8 mouse cellular contexts compared by ENCODE assay signal in the genomic region with DNA sequence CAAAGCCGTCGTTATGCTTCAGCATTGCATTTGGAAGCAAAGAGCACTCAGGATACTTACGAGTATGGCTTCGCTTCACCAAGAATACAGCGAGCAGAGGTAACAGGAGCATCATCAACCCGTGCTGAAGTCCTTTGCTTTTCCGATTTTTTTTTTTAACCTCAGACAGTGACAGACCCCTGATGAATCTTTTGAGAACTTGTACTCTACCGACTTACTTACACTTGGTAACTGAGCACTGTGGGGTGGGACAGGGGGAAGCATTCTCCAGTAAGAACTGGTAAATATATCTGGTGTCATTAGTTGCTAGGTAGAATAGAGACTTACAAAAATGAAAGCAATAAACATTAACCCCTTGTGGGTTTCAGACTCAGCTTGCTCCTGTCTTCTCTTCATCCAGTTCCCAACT. TPM values are rescaled to one million over a fixed set of nuclear protein-coding genes. Genes with fewer than 3 reads are reported as not detected.
DNase-seq lines count a peak whose midpoint lies in the region; ATAC-seq and TF ChIP-seq lines count a peak whose summit lies in the region.

Gene Mr1 (minus strand): TSS at position 243 of the 409 bp plus-strand sequence.

- no peaks in the 10 kb centered on the region for H3K4me1 ChIP-seq in forebrain, embryonic 11.5 days (replicated peaks; ENCODE audit: control insufficient read depth, insufficient read depth, low read length)
- no peaks in the 10 kb centered on the region for H3K4me1 ChIP-seq in forebrain, embryonic 10.5 days
- H3K4me1 ChIP-seq in spleen, adult 2 months (ENCODE audit: control insufficient read depth, insufficient read depth, insufficient read length): peaks cover 2% of the 10 kb centered on the region; the same call in 1 of the 2 replicates

- no peak within 1 kb of the TSS for H3K4me3 ChIP-seq in forebrain, embryonic 11.5 days (ENCODE audit: low read depth, low read length)
- H3K4me3 ChIP-seq in forebrain, embryonic 10.5 days: no peak within 1 kb of the TSS; the same call in 1 of the 2 replicates
- peak within 1 kb of the TSS; percentile 62 for H3K4me3 ChIP-seq in spleen, adult 2 months (ENCODE audit: extremely low read depth, insufficient read depth, insufficient read length)

- no peak for TF ChIP-seq POLR2A in spleen, adult 2 months (IDR thresholded peaks at IDR 0.05; ENCODE audit: low read depth, low read length)

- no peak within 1 kb of the TSS for H3K27ac ChIP-seq in forebrain, embryonic 11.5 days (ENCODE audit: low read depth, low read length)
- no peak within 1 kb of the TSS for H3K27ac ChIP-seq in forebrain, embryonic 10.5 days
- H3K27ac ChIP-seq in spleen, adult 2 months (ENCODE audit: insufficient read depth, low read length): peak within 1 kb of the TSS; percentile 58

- WGBS in forebrain, embryonic 11.5 days: 55% methylated on average over 8 of the region's 8 CpGs
- 61% methylated on average over 8 of the region's 8 CpGs for WGBS in forebrain, embryonic 10.5 days
- WGBS in spleen, adult 2 months: 1% methylated on average over 8 of the region's 8 CpGs

- H3K36me3 ChIP-seq in forebrain, embryonic 11.5 days (ENCODE audit: control insufficient read depth, insufficient read depth, low read length): no peaks in the 10 kb centered on the region
- H3K36me3 ChIP-seq in forebrain, embryonic 10.5 days (replicated peaks): no peaks in the 10 kb centered on the region
- no peaks in the 10 kb centered on the region for H3K36me3 ChIP-seq in spleen, adult 2 months (ENCODE audit: control insufficient read depth, insufficient read depth, low read length)

- no peak for TF ChIP-seq CTCF in spleen, adult 2 months (IDR thresholded peaks at IDR 0.05; ENCODE audit: extremely low read depth, insufficient read depth, insufficient read length, insufficient replicate concordance)

- ATAC-seq in forebrain, embryonic 11.5 days (replicated peaks; ENCODE audit: low FRiP score): 0 out of 2 replicates have a peak, but pooled peaks have one; percentile 56
- ATAC-seq in common myeloid progenitor, adult 5-6 weeks (replicated peaks; ENCODE audit: low read depth, poor library complexity, severe bottlenecking): peak; percentile 87

- no peaks in the 10 kb centered on the region for H3K27me3 ChIP-seq in forebrain, embryonic 11.5 days (ENCODE audit: control insufficient read depth, insufficient read depth, low read length)
- H3K27me3 ChIP-seq in forebrain, embryonic 10.5 days (ENCODE audit: poor library complexity, severe bottlenecking): no peaks in the 10 kb centered on the region
- H3K27me3 ChIP-seq in spleen, adult 2 months (ENCODE audit: control insufficient read depth, insufficient read depth, low read length): no peaks in the 10 kb centered on the region

- no peak for DNase-seq in forebrain, embryonic 11.5 days (ENCODE audit: low spot score)
- DNase-seq in forebrain, embryonic 10.5 days (ENCODE audit: extremely low spot score, low spot score): no peak
- peak; percentile 28 for DNase-seq in ES-CJ7 (ENCODE audit: low read depth, low spot score)
- peak; percentile 64 to 73 for DNase-seq in heart, adult 9 months (ENCODE audit: low spot score in 2 of 2)
- DNase-seq in kidney, adult 9 months: peak; percentile 68
- DNase-seq in lung, postnatal 10 days: peak; percentile 67
- DNase-seq in spleen, adult 2 months (ENCODE audit: low read depth in 1 of 2, low spot score in 2 of 2): peak; percentile 39 to 78

- H3K9ac ChIP-seq in forebrain, embryonic 11.5 days (ENCODE audit: low read length): no peak within 1 kb of the TSS

- no peak within 1 kb of the TSS for H3K4me2 ChIP-seq in forebrain, embryonic 11.5 days (ENCODE audit: low read depth, low read length, severe bottlenecking)

- no peaks in the 10 kb centered on the region for H3K9me3 ChIP-seq in forebrain, embryonic 11.5 days (ENCODE audit: control insufficient read depth, low read length)
- H3K9me3 ChIP-seq in forebrain, embryonic 10.5 days: peaks cover 3% of the 10 kb centered on the region; the same call in 1 of the 2 replicates

RNA-seq across cellular contexts. Expression of gene Mr1, which starts in this region (rescaled TPM):
- polyA plus RNA-seq in forebrain, embryonic 11.5 days (2014; fragmentation: Nextera tagmentation; extraction: Ambion mirVana): 0.55 and 0.96 TPM in 2 replicates
- 0.36 and 0.47 TPM in 2 replicates for polyA plus RNA-seq in forebrain, embryonic 10.5 days (2016; fragmentation: Nextera tagmentation; extraction: Ambion mirVana)
- 6.9 and 10.6 TPM in 2 replicates for total RNA-seq in common myeloid progenitor, adult 5-6 weeks (2017)
- polyA plus RNA-seq in spleen, adult 2 months (2012; rRNA removed): 1.7 and 2.2 TPM in 2 replicates

Comparison
In these comparisons a context has a peak if more than half of its experiments do, and no peak if none do; other contexts are left out.
1. Peak in ATAC-seq in forebrain, embryonic 11.5 days; RNA of the gene not detected or under 1 TPM.
2. DNase-seq: peak in ES-CJ7 (single experiment), heart, adult 9 months (2 of 2), kidney, adult 9 months (single experiment), lung, postnatal 10 days (single experiment) and spleen, adult 2 months (2 of 2); none in forebrain, embryonic 11.5 days (single experiment) and forebrain, embryonic 10.5 days (single experiment).